Mouse (Mus musculus): ENCODE data around the gene Ptprg. TPM values are rescaled to one million over a fixed set of nuclear protein-coding genes. Genes with fewer than 3 reads are reported as not detected.
A peak's percentile ranks its signal among the peaks of the same experiment; 100 is the strongest.

Gene Ptprg
- polyA plus RNA-seq, 1 experiment from 2014 or later, result 27.1 TPM

GRCm38 (mm10) chr14:12199956-12200950 is 646.9 kb downstream of the Ptprg start:
- Histone ChIP-seq H3K9me3 (replicated peaks; ENCODE audit: control insufficient read depth, low read length) (no peaks in the 10 kb centered on the region), H3K27me3 (replicated peaks; ENCODE audit: control insufficient read depth, insufficient read depth, low read length) (no peaks in the 10 kb centered on the region), H3K9ac (ENCODE audit: low read length) (no peak overlapping the region), H3K4me3 (ENCODE audit: low read depth, low read length) (no peak overlapping the region), H3K36me3 (ENCODE audit: control insufficient read depth, insufficient read depth, low read length) (no peaks in the 10 kb centered on the region), H3K4me2 (ENCODE audit: low read length) (no peak overlapping the region), H3K27ac (ENCODE audit: low read depth, low read length) (peak overlapping the region; percentile 60), H3K4me1 (ENCODE audit: control insufficient read depth, insufficient read depth, low read length) (peaks cover 26% of the 10 kb centered on the region)
- peak; percentile 90 for ATAC-seq
- WGBS, result 41% methylated on average over 13 of the region's 13 CpGs
- DNase-seq (ENCODE audit: low spot score), result peak; percentile 85

DNA sequence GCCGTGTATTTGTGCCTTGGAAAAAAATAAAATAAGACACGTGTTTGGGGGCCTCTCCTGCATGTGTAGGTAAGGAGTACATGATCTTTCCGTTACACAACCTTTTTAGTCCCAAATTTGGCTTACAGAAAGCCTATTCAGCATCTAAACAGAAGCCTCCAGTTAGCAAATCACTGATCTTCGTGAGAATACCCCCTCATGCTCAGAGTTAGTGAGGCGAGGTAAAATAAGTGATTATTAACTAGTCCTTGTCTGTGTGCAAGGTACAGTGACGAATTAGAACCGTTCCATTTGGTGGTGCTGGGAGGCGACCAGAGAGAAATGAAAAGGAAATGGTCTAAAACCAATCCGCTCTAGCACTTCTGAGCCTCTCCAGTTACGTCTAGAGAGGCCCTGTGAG is 648.9 kb downstream of the Ptprg start:
- WGBS, result 33% methylated on average over 10 of the region's 10 CpGs
- no peaks in the 10 kb centered on the region for H3K36me3 ChIP-seq (ENCODE audit: control insufficient read depth, insufficient read depth, low read length)
- H3K4me2 ChIP-seq (ENCODE audit: low read length), result no peak overlapping the region
- peaks cover 26% of the 10 kb centered on the region for H3K4me1 ChIP-seq (ENCODE audit: control insufficient read depth, insufficient read depth, low read length)
- H3K27ac ChIP-seq (ENCODE audit: low read depth, low read length), result no peak overlapping the region
- H3K27me3 ChIP-seq (replicated peaks; ENCODE audit: control insufficient read depth, insufficient read depth, low read length), result no peaks in the 10 kb centered on the region
- H3K9me3 ChIP-seq (replicated peaks; ENCODE audit: control insufficient read depth, low read length), result no peaks in the 10 kb centered on the region
- ATAC-seq (no peak), DNase-seq (ENCODE audit: low spot score) (no peak)
- H3K4me3 ChIP-seq (ENCODE audit: low read depth, low read length), result no peak overlapping the region
- no peak overlapping the region for H3K9ac ChIP-seq (ENCODE audit: low read length)

DNA sequence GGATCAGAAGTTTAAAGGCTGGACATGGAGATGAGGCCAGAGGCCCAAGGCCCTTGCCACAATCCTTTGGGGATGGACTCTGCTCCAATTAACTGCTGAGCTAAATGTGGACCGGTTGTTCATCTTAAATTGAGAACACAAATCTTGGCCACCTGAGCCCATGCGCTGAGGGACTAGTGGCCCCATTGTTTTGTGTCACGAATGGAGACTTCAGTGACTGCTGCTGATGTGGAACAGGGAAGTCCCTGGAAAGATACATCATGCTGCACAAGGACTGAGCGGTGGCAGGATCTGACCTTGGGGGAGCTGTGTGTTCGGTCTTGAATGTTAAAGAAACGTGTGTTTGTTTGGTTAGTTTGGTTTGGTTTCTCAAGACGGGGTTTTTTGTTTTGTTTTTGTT is 649.7 kb downstream of the Ptprg start:
- no peak overlapping the region for H3K27ac ChIP-seq (ENCODE audit: low read depth, low read length)
- no peak overlapping the region for H3K4me3 ChIP-seq (ENCODE audit: low read depth, low read length)
- ATAC-seq (no peak), DNase-seq (ENCODE audit: low spot score) (no peak)
- peaks cover 22% of the 10 kb centered on the region for H3K4me1 ChIP-seq (ENCODE audit: control insufficient read depth, insufficient read depth, low read length)
- no peak overlapping the region for H3K9ac ChIP-seq (ENCODE audit: low read length)
- H3K9me3 ChIP-seq (replicated peaks; ENCODE audit: control insufficient read depth, low read length), result no peaks in the 10 kb centered on the region
- H3K4me2 ChIP-seq (ENCODE audit: low read length), result no peak overlapping the region
- WGBS, result 77% methylated on average over 7 of the region's 7 CpGs
- no peaks in the 10 kb centered on the region for H3K27me3 ChIP-seq (replicated peaks; ENCODE audit: control insufficient read depth, insufficient read depth, low read length)
- no peaks in the 10 kb centered on the region for H3K36me3 ChIP-seq (ENCODE audit: control insufficient read depth, insufficient read depth, low read length)

DNA sequence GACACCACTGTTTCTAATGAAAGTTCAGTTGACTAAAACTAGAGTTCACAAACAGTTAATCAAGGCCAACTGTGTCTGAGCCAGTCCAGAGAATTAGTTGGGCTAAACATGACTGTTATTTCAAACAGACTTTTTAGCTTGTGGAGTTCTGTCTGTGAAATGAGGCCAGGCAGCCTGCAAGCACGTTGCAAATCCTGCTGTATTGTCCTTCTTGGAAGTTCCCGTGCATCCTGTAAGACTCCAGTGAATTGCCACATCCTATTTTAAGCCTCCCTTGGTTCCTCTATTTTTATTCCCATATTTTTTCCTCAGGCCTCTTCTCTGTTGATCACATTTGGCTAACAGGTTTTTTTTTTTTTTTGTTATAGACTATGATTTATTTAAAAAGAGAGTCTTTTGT is 652.8 kb downstream of the Ptprg start:
- H3K4me2 ChIP-seq (ENCODE audit: low read length), result no peak overlapping the region
- H3K27ac ChIP-seq (ENCODE audit: low read depth, low read length), result no peak overlapping the region
- H3K4me3 ChIP-seq (ENCODE audit: low read depth, low read length), result no peak overlapping the region
- WGBS, result 61% methylated on average over 2 of the region's 2 CpGs
- H3K9me3 ChIP-seq (replicated peaks; ENCODE audit: control insufficient read depth, low read length), result no peaks in the 10 kb centered on the region
- H3K9ac ChIP-seq (ENCODE audit: low read length), result no peak overlapping the region
- DNase-seq (ENCODE audit: low spot score), result no peak
- no peak for ATAC-seq
- H3K36me3 ChIP-seq (ENCODE audit: control insufficient read depth, insufficient read depth, low read length), result no peaks in the 10 kb centered on the region
- peaks cover 10% of the 10 kb centered on the region for H3K4me1 ChIP-seq (ENCODE audit: control insufficient read depth, insufficient read depth, low read length)
- no peaks in the 10 kb centered on the region for H3K27me3 ChIP-seq (replicated peaks; ENCODE audit: control insufficient read depth, insufficient read depth, low read length)

DNA sequence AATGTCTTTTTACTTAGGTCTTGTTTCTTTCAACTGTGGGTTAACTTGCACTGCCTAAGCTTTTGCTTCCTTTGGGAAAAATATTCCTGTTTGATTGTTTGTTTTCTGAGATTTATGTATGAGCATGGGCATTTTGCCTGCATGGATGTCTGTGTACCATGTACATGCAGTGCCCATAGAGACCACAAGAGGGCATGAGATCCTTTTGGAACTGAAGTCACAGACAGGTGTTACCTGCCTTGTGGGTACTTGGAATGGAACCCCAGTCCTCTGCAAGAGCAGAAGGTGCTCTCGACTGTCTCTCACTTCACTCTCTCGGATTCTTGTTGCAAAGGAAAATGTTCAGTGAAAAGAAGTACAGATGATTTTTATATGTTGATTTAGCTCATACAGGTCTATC is 655.2 kb downstream of the Ptprg start:
- no peak overlapping the region for H3K4me2 ChIP-seq (ENCODE audit: low read length)
- no peak overlapping the region for H3K9ac ChIP-seq (ENCODE audit: low read length)
- H3K27me3 ChIP-seq (replicated peaks; ENCODE audit: control insufficient read depth, insufficient read depth, low read length), result no peaks in the 10 kb centered on the region
- no peak for ATAC-seq
- no peak for DNase-seq (ENCODE audit: low spot score)
- H3K4me1 ChIP-seq (ENCODE audit: control insufficient read depth, insufficient read depth, low read length), result no peaks in the 10 kb centered on the region
- H3K27ac ChIP-seq (ENCODE audit: low read depth, low read length), result no peak overlapping the region
- WGBS, result 96% methylated on average over 2 of the region's 2 CpGs
- H3K4me3 ChIP-seq (ENCODE audit: low read depth, low read length), result no peak overlapping the region
- no peaks in the 10 kb centered on the region for H3K9me3 ChIP-seq (replicated peaks; ENCODE audit: control insufficient read depth, low read length)
- H3K36me3 ChIP-seq (ENCODE audit: control insufficient read depth, insufficient read depth, low read length), result peaks cover 14% of the 10 kb centered on the region; the same call in 1 of the 2 replicates

- H3K4me3 ChIP-seq (ENCODE audit: low read depth, low read length), result no peak overlapping the region
- H3K36me3 ChIP-seq (ENCODE audit: control insufficient read depth, insufficient read depth, low read length), result 0 out of 2 replicates have a peak, but pooled peaks cover 6% of the 10 kb centered on the region
- no peaks in the 10 kb centered on the region for H3K9me3 ChIP-seq (replicated peaks; ENCODE audit: control insufficient read depth, low read length)
- peaks cover 11% of the 10 kb centered on the region for H3K4me1 ChIP-seq (ENCODE audit: control insufficient read depth, insufficient read depth, low read length)
- no peak overlapping the region for H3K9ac ChIP-seq (ENCODE audit: low read length)
- peak; percentile 73 for DNase-seq (ENCODE audit: low spot score)
- no peak overlapping the region for H3K4me2 ChIP-seq (ENCODE audit: low read length)
- no peaks in the 10 kb centered on the region for H3K27me3 ChIP-seq (replicated peaks; ENCODE audit: control insufficient read depth, insufficient read depth, low read length)
- ATAC-seq, result peak; percentile 45
- H3K27ac ChIP-seq (ENCODE audit: low read depth, low read length), result 0 out of 2 replicates have a peak overlapping the region, but pooled peaks have one; percentile 27
- 42% methylated on average over 16 of the region's 16 CpGs for WGBS
These were observed 665.3 kb downstream of the Ptprg start for GRCm38 (mm10) chr14:12218544-12219150.

DNA sequence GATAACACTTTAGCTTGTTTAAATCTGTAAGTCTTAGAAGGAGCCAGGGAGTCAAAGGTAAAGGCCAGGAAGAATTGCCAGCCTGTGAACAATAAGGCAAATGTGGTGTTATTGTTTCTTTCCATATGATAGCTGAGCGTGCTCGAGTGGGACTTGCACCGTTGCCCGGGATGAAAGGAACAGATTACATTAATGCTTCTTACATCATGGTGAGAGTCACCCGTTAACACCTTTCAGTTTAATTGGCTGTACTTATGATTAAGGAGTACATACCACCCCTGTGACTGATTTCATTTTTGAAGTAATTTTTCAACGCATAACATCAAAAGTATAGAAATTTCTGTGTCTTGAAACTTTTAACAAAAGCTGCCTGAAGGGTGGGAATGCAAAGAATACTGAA is 666.5 kb downstream of the Ptprg start:
- peak; percentile 68 for ATAC-seq
- Histone ChIP-seq H3K4me3 (ENCODE audit: low read depth, low read length) (no peak overlapping the region), H3K9me3 (replicated peaks; ENCODE audit: control insufficient read depth, low read length) (no peaks in the 10 kb centered on the region), H3K4me1 (ENCODE audit: control insufficient read depth, insufficient read depth, low read length) (peaks cover 11% of the 10 kb centered on the region), H3K27ac (ENCODE audit: low read depth, low read length) (0 out of 2 replicates have a peak overlapping the region, but pooled peaks have one; percentile 46), H3K9ac (ENCODE audit: low read length) (no peak overlapping the region), H3K27me3 (replicated peaks; ENCODE audit: control insufficient read depth, insufficient read depth, low read length) (no peaks in the 10 kb centered on the region), H3K36me3 (ENCODE audit: control insufficient read depth, insufficient read depth, low read length) (0 out of 2 replicates have a peak, but pooled peaks cover 6% of the 10 kb centered on the region), H3K4me2 (ENCODE audit: low read length) (no peak overlapping the region)
- peak; percentile 68 for DNase-seq (ENCODE audit: low spot score)
- 14% methylated on average over 6 of the region's 6 CpGs for WGBS

DNA sequence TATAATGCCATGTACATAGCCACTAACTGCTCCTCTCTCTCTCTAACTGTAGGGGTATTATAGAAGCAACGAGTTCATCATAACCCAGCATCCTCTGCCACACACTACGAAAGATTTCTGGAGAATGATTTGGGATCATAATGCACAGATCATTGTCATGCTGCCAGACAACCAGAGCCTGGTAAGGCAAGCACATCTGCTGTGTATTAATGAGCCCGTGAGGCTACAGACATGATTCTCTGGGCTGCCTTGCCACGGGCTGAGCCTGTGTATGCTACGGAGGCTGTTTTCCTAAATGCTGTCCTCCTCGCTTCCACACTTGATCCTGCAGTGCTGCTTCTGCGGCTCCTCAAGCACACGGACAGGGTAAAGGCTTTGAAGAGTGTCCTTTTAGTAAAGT is 667.2 kb downstream of the Ptprg start:
- 39% methylated on average over 8 of the region's 8 CpGs for WGBS
- H3K4me1 ChIP-seq (ENCODE audit: control insufficient read depth, insufficient read depth, low read length), result peaks cover 11% of the 10 kb centered on the region
- no peak overlapping the region for H3K9ac ChIP-seq (ENCODE audit: low read length)
- H3K9me3 ChIP-seq (replicated peaks; ENCODE audit: control insufficient read depth, low read length), result no peaks in the 10 kb centered on the region
- peak overlapping the region; percentile 64; the same call in 1 of the 2 replicates for H3K27ac ChIP-seq (ENCODE audit: low read depth, low read length)
- DNase-seq (ENCODE audit: low spot score) (peak; percentile 81), ATAC-seq (peak; percentile 80)
- no peak overlapping the region for H3K4me2 ChIP-seq (ENCODE audit: low read length)
- no peaks in the 10 kb centered on the region for H3K27me3 ChIP-seq (replicated peaks; ENCODE audit: control insufficient read depth, insufficient read depth, low read length)
- peaks cover 9% of the 10 kb centered on the region; the same call in 1 of the 2 replicates for H3K36me3 ChIP-seq (ENCODE audit: control insufficient read depth, insufficient read depth, low read length)
- H3K4me3 ChIP-seq (ENCODE audit: low read depth, low read length), result no peak overlapping the region

Data from forebrain, embryonic 14.5 days (tissue).